Mouse (Mus musculus) cerebellum, adult 18-20 months (tissue): ENCODE data around the gene Ppm1b.

Experiments
- DNase-seq, 2 experiments: peaks; one replicate each; pipeline ENCODE4 v3.0.0; 2021

Gene Ppm1b

DNA sequence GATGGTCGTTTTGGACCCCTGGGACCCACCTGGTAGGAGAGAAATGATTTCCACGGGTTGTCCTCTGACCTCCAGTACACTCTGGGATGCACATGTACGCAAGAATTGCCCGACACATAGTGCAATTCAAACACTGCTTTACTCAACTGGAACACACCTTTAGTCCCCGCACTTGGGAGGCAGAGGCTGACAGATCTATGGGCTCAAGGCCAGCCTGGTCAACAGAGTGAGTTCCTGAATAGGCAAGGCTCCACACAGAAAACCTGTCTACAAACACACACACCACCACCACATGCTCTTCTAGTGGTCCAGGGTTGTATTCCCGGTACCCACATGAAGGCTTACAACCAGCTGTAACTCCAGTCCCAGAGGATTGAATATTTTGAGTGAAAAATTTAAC, 68.6 kb downstream of the Ppm1b start:
- DNase-seq = no peak

DNA sequence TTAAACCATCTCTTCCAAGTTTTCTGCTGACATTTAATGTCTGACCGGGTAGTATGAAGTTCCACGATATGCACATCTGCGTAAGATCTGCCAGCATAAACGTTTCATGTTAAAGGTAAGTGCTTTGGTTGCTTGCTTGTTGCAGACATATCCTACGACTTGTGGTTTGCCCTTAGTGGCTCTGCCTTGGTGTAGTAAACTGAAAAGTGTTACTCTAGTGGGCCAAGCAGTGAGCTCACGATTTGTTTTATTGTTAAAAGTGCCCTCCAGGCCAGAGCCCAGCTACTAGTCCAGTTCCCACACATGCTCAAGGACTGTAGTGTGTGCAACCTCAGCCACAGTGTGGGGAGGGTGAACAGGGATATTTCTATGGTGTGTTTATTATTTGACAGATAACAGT, 69.9 kb downstream of the Ppm1b start:
- no peak for DNase-seq

DNA sequence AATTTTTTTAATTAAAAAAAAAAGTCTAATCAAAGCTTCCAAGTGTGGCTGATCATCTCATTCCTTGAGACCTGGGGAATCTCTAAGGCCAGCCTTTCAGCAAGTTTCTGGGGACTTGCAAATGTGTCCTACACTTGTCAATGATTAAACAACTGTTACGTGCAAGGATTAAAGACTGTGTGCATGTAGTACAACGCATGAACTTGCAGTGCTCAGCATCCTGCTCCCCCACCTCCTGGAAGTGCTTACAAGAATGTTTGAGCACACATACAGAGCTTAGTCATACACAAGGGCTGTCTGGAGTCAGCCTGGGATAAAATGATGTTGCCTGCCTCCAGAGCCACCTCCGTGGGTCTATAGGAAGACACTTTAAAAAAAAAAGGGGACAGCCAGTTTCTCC, 70.7 kb downstream of the Ppm1b start:
- DNase-seq = no peak

DNA sequence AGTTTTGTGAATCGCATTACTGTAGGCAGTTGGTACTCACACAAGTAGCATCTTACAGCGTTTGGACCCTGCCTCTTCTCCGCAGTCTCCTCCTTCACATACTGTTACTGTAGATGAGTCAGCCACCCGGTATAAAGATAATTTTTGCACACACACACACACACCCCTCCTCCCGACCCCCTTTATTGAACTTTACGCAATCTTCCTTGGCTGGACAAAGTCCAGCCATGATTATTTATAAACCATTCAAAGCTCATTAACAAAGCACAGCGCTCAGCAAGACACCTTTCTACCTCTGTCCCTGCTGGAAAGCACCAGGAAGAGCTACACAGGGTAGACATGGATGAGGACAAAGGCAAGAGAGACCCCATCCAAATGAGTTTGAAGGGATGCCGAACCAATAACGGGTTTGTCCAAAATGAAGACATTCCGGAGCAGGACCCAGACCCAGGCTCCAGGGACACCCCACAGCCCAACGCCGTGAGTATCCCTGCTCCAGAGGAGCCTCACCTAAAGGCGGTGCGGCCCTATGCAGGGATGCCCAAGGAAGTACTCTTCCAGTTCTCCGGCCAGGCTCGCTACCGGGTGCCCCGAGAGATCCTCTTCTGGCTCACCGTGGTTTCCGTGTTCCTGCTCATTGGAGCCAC, 71.7 kb downstream of the Ppm1b start, which contains the start of gene Slc3a1:
TSS of gene Slc3a1 (plus strand) at position 284 of the 647 bp plus-strand sequence.
- no peak for DNase-seq

DNA sequence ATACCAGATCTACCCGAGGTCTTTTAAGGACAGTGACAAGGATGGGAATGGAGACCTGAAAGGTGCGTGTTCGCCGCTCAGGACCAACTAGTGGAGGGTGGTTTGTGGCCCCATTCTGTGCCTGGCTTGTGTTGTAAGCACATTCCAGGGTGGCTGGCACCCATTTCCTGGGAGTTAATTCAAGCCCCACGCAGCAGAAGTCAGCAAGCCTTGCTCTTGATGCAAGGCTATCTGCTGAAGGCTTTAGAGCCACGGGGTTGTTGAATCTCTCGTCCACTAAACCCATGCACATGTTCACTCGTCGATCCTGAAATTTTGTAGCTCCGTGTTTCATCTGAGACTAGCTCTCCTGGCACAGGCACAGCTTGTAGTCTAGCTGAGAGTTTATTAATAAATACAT, 72.3 kb downstream of the Ppm1b start:
- DNase-seq = no peak

DNA sequence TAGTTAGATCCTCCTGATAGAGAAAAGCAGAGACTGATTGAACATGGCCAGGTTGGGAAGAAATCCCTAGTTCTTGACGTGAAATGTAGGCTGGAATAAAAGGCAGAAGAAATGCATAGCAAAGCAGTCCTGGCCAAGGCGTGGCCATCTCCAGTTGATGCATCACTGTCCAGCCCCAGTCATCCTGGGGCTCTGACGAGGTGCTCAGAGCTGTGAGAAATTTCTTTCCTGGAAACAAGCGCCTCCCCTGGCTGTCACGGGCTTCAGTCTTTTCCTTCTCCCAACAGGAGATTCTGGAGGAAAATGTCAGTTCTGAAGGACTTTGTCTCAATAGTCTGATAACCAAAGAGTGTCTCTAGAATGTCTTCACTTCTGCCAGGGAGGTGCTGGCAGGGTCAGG, 74.1 kb downstream of the Ppm1b start:
- no peak for DNase-seq

DNA sequence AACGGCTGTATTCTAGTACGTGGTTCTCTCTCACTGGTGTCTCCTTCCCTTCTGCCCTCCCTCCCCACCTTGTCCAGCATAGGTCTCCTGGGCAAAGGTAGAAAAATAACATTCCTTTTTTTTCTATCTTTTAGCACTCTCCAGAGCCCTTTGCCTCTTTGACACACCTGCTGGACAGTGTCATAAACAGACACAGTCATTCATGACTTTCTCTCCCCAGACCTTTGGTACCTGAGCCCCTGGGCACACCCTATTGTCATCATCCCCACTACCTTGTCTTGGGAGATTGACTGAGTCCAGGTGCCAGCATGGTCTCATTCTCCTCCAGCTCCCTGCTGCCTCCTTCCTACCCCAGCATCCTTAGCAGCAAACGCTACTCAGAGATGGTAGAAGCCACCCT, 76.5 kb downstream of the Ppm1b start:
- no peak for DNase-seq

DNA sequence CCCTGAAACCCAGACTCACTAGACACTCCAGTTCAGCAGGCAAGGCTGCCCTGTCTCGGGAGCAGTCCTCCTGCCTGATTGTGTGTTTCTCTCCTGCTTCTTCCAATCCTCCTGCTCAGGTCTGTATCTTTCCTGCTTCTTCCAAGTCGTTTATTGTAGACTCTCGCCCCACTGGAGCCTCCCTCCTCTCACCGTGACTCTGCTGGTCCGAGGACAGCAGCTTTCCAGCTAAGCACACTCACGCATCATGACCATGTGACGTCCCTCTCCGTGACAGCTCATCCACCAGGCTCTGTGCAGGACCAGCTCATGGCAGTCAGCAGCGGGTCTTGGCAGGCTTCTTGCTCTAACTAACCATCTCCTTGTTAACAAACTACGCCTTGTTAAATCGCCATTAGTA, 77.5 kb downstream of the Ppm1b start:
- DNase-seq = peak; percentile 44 to 45

DNA sequence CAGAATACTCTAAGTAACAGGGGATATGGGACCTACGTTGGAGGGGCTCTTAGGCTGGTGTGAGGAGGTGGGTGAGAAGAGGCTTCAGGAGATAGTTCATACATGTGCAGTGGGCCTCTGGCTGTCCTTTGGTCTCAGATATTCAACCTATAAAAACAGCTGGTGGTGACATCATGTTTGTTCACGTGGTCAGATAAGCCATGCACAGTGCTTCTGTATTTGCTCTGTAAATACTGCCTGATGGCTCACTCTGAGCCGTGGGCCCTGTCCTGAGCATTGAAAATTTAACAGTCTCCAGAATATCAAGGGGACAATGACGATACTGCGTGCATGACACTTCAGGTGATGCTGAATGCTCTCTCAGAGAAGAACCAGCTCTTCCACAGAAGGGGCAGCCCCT, 81.3 kb downstream of the Ppm1b start:
- no peak for DNase-seq

DNA sequence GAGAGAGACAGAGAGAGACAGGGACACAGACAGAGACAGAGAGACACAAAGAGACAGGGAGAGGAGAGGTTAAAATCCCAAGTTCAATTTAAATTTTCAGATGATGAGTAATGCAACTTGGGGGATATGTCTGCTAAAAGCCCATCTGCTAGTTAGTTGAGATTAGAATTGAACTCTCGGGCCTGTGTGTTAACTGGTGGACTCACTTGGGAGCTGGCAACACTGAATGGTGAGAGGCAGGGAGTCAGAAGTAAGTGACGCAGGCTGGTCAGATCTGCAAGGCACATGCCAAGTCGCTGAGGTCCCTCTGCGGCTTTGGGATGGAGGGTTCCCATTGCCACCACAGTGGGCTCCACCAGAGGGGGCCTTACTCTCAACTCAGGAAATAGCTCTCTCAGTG, 81.8 kb downstream of the Ppm1b start:
- no peak for DNase-seq

DNA sequence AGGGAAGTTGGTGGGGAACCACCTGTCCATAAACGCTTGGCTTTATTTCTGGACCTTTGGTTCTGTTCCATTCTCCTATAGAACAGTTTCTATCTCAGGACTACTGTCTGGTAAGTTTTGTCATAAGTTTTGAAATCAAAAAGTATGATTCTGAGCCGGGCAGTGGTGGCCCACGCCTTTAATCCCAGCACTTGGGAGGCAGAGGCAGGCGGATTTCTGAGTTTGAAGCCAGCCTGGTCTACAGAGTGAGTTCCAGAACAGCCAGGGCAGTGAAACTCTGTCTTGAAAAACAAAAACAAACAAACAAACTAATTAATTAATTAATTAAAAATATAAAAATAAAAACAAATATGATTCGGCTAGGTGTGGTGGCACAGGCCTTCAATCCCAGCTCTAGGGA, 82.2 kb downstream of the Ppm1b start:
- DNase-seq = no peak

DNA sequence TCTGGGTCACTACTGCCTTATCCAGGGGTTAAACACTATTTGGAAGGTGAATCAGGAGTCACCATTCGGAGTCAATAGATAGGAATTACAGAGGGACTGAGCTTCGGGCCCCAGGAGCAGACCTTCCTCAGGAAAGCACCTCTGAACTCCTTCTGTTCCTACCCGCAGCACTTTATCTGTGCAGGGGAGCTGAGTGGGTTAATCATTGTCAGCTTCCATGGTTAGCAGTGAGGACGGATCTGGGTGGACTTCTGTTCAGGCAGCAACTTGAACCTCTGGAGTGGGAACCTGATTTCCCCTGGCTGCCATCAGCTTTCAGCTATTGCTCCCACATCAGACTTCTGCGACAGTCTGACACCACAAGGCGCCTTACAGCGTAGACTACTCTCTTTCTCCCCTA, 84.4 kb downstream of the Ppm1b start:
- no peak for DNase-seq

DNA sequence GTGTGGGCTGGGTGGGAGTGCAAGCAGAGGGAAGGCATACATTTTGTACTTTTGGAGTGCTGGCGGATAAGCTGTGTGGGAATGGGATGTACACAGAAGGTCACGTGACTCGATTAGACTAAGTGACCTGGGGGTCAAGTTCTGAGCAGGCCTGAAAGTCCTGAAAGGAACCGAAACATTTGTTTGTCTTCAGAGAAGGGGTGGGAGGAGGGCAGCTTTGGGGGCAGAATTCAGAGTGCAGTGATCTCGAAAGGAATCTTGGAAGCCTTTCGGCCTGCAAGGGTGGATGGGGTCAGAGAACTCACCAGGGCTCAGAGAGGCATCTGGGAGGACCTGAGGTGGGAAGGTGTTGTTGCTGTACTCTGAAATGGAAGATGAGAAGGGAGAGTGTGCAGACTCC, 85.9 kb downstream of the Ppm1b start:
- no peak for DNase-seq

DNA sequence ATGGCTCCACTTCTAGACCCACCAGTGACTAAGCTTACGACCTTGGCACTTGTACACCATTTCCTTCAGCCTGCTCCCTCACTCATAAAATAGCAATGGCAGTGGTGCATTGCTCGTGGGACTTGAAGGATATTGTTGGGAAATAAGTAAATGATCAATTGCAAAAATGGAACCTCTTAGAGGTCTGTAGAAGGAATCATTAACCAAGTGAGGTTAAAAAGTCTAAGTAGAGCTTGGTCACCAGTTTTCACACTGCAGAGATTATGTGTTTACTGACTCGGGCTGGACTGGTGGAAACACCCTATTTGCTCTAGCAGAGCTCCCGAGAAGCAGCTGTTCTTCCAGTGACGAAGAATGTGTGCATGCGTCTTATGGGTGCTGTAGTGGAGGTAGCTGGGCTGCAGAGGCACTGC, 86.9 kb downstream of the Ppm1b start:
- DNase-seq = no peak

DNA sequence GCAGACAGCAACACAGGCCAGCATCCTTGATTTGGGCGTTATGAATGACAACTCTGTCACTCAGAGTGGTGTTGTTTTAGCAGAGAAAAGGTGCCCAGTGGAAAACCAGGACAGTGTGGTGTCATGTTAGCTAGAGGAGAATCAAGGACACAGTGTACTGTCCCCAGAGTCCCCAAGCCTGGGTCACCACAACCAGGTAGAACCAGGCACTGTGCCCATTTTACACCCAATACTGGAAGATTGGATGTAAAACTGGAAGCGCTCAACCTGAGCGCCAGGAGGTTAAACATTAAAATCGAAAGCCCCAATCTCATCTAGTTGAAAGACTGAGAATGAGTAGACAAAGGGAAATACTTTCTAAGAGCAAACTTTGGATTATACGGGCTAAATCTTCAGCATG, 87.9 kb downstream of the Ppm1b start:
- DNase-seq = no peak

DNA sequence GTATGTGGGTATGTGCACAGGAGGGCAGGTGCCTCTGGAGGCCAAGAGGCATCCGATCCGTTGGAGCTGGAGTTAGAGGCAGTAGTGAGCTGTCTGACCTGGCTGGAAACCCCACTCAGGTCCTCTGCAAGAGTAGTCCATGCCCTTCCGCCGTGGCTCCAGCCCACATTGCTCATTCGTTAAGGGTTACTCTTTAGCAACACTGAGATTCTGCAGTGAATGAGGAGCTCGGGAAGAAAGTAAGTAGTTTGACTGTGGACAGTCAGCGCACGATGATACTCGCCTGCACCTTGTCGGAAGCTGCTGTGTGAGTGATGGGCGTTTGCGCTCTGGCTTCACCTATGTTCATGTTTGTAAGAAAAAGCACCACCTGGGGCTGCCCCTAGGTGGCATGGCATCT, 88.6 kb downstream of the Ppm1b start:
- DNase-seq = no peak

DNA sequence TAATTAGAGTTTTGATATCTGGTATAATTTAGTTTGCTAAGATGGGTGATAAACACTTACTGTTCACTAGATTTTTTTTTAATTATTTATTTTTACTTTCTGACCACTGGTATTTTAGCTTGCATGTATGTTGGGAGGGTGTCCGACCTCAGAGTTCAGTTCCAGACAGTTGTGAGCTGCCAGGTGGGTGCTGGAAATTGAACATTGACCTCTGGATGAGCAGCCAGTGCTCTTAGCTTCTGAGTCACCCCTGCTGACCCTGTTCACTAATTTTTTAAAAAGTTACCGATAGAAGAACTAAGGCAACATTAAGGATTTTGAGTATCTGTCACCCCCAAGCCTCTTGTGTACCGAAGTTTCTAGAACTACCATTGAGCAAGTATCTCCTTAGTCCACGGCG, 91.8 kb downstream of the Ppm1b start:
- DNase-seq = no peak

DNA sequence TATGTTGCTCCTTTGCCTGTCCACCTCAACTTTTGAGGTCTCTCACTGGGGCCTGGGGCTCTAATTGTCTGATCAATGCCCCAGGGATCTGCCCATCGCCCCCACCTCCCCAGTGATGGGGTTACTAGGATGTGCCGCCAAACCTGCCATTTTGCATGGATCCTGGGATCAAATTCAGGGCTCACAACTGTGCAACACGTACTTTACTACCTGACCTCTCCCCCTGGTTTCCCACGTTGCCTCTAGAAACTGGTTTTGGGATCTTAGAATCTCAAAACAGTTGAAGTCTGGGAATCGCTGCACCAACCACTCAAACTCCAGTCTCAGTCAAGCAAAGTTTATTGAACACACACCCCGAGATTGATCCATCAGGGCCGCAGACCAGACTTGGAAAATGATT, 101.7 kb downstream of the Ppm1b start:
- no peak for DNase-seq

DNA sequence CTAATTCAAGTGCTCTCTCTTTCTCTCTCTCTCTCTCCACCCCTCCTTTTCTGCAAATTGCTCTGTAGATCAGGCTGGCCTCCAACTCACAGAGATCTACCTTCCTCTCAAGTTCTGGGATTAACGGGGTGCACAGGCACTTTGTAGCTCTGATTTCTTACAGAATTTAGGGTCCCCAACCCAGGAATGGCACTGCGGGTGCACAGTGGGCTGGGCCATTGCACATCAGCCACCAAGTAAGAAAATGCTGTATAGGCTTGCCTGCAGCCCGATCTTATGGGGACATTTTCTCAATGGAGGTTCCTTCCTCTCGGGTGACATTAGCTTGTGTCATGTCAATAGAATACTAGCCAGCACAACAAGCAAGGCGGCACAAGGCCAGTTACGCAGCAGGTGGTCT, 102.6 kb downstream of the Ppm1b start:
- no peak for DNase-seq

DNA sequence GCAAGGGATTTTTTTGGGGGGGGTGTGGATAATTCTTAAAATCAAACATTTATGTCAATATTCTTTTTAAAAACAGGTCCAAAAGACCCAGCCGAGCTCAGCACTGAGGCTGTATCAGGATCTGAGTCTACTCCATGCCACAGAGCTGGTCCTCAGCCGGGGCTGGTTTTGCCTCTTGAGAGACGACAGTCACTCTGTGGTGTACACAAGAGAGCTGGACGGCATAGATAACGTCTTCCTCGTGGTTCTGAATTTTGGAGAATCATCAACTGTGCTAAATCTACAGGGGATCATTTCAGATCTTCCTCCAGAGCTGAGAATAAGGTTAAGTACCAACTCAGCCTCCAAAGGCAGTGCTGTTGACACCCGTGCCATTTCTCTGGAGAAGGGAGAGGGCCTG, 107.0 kb downstream of the Ppm1b start:
- no peak for DNase-seq

DNA sequence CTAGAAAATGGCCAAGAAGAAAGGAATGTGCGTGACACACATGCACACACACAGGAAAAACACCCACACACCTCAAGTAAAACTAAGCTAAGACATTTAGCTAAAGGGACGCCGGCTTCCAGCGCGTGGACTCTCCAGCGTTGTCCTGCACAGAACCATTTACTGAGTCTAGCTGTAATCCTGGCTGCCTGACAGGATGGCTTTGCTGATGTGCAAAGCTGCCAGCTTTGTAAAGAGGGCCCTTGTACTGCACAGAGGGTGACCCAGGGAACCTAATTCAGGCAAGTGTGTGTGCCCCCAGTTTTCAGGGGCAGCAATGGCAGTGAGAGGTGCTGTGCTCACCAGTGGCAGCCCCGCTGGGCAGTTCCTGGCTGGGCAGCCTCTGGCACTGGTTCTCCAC, 110.8 kb downstream of the Ppm1b start:
- DNase-seq = no peak

DNA sequence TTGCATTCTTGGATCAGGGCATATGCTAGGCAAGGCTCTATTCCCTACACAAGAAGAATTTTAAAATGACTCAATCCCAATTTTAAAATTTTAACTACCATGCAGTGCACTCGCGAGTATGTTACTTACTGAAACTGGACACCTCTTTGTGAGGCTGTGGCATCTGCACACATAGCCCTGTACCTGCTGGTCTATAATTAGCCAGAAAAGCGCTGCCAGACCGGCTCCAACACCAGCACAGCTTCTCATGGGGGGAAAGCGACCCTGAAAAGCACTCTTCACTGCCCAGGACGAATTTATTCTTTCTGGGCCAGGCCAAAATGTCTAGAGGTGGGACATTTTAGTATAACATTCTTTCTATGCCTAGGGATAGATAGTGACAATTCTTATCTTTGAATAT, 114.1 kb downstream of the Ppm1b start:
- DNase-seq = no peak

DNA sequence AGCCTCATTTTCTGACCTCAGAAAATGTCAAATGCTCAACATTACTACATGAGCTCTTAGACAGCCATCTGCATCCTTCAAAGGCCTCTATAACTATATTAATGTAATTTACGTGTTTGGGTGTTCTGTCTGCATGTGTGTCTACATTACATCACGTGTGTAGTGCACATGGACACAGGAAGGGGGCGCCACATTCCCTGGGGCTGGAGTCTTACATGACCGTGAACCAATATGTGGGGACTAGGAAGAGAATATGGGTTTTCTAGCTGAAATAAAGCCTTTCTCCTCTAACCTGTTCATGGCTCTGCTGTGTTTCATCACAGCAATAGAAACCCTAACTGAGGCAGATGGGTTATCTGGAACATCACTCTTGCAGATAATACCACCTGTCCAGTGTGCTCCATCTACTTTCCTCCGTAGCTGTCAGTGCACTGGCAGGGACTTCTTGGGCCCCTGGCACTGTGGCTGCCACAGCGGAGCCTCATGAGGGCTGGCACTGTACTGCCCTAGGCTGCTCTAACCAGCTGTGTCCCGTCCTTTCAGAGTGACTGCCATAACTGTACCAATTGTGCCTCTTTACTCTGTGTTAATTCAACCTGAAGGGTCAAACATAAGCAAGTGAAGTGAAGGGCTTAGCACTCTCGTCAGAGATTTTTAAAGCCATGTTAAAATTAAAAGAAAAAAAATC, 114.7 kb downstream of the Ppm1b start:
- no peak for DNase-seq

DNA sequence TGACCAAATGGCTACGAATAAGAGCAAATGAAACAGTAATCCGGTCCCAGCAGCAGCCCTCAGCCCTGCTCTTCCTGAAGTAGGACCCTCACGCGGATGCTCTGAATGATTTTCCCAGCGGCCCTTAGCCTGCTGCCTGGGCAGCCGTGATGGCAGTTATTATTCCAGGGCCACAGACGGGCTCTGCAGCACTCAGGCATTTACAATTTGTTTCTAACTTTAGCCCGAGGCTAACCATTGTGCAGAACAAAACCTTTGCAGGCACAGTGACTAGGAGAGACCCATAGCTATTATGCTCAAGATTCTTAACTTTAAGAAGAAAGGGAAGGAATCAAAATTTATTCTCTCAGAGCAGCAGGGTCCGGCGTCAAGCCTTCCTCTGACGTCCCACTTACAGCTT, 115.8 kb downstream of the Ppm1b start:
- no peak for DNase-seq

DNA sequence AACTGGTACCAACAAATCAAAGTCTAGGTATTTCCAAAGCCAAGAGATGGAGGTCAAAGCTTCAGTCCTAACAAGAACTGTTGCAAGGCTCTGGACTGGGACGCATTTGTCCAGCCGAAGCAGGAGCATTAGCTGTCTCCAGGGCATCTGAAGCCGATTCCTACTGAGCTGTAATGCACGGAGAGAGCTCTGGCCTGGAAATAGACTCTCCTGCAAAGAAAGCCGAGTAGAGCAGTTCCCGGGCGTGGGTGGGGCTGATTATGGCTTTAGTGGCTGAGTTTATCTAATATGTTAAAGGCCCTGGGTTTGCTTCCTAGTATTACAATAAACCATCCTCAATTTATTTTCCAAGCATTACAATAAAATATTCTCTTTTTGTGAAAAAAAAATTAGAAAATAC, 116.7 kb downstream of the Ppm1b start:
- DNase-seq = no peak
